Comparison of ENCODE assay signal across 10 mouse cellular contexts in genomic region chr8:126309015-126309414, GRCm38 (mm10). TPM values are rescaled to one million over a fixed set of nuclear protein-coding genes. Genes with fewer than 3 reads are reported as not detected.
A peak's percentile ranks its signal among the peaks of the same experiment; 100 is the strongest.
DNase-seq lines count a peak whose midpoint lies in the region; ATAC-seq lines count a peak whose summit lies in the region.
"Had no signal": no experiment of that assay in that cellular context is flagged by ENCODE, and none has a peak within 500 bp of the region (broad histone marks: within the 10 kb centered on the region; RNA-seq: fewer than 3 reads in every experiment).

No protein-coding gene starts in this region.

- H3K9ac ChIP-seq in neural tube, embryonic 13.5 days: no peak overlapping the region
- H3K9ac ChIP-seq in hindbrain, embryonic 16.5 days (ENCODE audit: low read depth, low read length): no peak overlapping the region

- H3K4me1 ChIP-seq in neural tube, embryonic 13.5 days (replicated peaks): no peaks in the 10 kb centered on the region
- no peaks in the 10 kb centered on the region for H3K4me1 ChIP-seq in hindbrain, embryonic 16.5 days (ENCODE audit: control insufficient read depth, insufficient read depth, low read depth, low read length)

- no peak overlapping the region for H3K4me2 ChIP-seq in neural tube, embryonic 13.5 days
- H3K4me2 ChIP-seq in hindbrain, embryonic 16.5 days (ENCODE audit: low read length): no peak overlapping the region

- peak overlapping the region; percentile 50; the same call in 1 of the 2 replicates for H3K27ac ChIP-seq in neural tube, embryonic 13.5 days (replicated peaks)
- 0 out of 2 replicates have a peak overlapping the region, but pooled peaks have one; percentile 54 for H3K27ac ChIP-seq in hindbrain, embryonic 16.5 days (ENCODE audit: low read depth, low read length)

- no peaks in the 10 kb centered on the region for H3K27me3 ChIP-seq in neural tube, embryonic 13.5 days
- no peaks in the 10 kb centered on the region for H3K27me3 ChIP-seq in hindbrain, embryonic 16.5 days (replicated peaks; ENCODE audit: control insufficient read depth, insufficient read depth, low read length)

- DNase-seq in frontal cortex, postnatal 10 days (ENCODE audit: low spot score in 2 of 2): peak; percentile 35 to 44
- no peak for DNase-seq in frontal cortex, adult 2 months (ENCODE audit: extremely low spot score in 1 of 2, low spot score in 1 of 2)
- DNase-seq in neural tube, embryonic 10.5 days (ENCODE audit: extremely low spot score, low spot score): no peak
- DNase-seq in lung, postnatal 4 days: peak; percentile 49 to 65
- no peak for DNase-seq in spleen, postnatal 36 days (ENCODE audit: low spot score in 2 of 2)

- 58% methylated on average over 1 of the region's 1 CpGs for WGBS in neural tube, embryonic 13.5 days
- 18% methylated on average over 1 of the region's 1 CpGs for WGBS in hindbrain, embryonic 16.5 days

- peak; percentile 23; the same call in 1 of the 2 replicates for ATAC-seq in neural tube, embryonic 13.5 days (ENCODE audit: low read depth)
- peak; percentile 77 for ATAC-seq in hindbrain, embryonic 16.5 days
- ATAC-seq in erythroid progenitor cell, adult 5-6 weeks (replicated peaks; ENCODE audit: low FRiP score, poor library complexity, severe bottlenecking): no peak

- H3K4me3 ChIP-seq in neural tube, embryonic 13.5 days: no peak overlapping the region
- H3K4me3 ChIP-seq in hindbrain, embryonic 16.5 days (ENCODE audit: low read length): no peak overlapping the region

- H3K9me3 ChIP-seq in neural tube, embryonic 13.5 days: no peaks in the 10 kb centered on the region
- no peaks in the 10 kb centered on the region for H3K9me3 ChIP-seq in hindbrain, embryonic 16.5 days (ENCODE audit: control insufficient read depth, low read length)

- H3K36me3 ChIP-seq in neural tube, embryonic 13.5 days: no peaks in the 10 kb centered on the region
- H3K36me3 ChIP-seq in hindbrain, embryonic 16.5 days (ENCODE audit: control insufficient read depth, insufficient read depth, low read length): no peaks in the 10 kb centered on the region

RNA-seq across cellular contexts. Expression of gene Slc35f3, which starts 10.7 kb away (rescaled TPM):
- polyA plus RNA-seq in frontal cortex, adult 2 months (2012; rRNA removed): 12.6 and 12.7 TPM in 2 replicates
- polyA plus RNA-seq in neural tube, embryonic 13.5 days (2015; fragmentation: Nextera tagmentation; extraction: Ambion mirVana): 1.5 and 1.8 TPM in 2 replicates
- polyA plus RNA-seq in hindbrain, embryonic 16.5 days (2015; fragmentation: Nextera tagmentation; extraction: Ambion mirVana): 4.0 and 5.3 TPM in 2 replicates
- not detected in 2 replicates for total RNA-seq in erythroid progenitor cell, adult 5-6 weeks (2015; ENCODE audit: low replicate concordance)
- not detected in 2 replicates for total RNA-seq in erythroid progenitor cell, adult 5-6 weeks (2017; ENCODE audit: low replicate concordance)
- total RNA-seq: CH12.LX; common myeloid progenitor, adult 5-6 weeks had no signal

Comparison
In these comparisons a context has a peak if more than half of its experiments do, and no peak if none do; other contexts are left out.
1. DNase-seq: peak in frontal cortex, postnatal 10 days (2 of 2) and lung, postnatal 4 days (2 of 2); none in frontal cortex, adult 2 months (0 of 2), neural tube, embryonic 10.5 days (single experiment) and spleen, postnatal 36 days (0 of 2).